Mouse (Mus musculus) kidney, postnatal 25 days (tissue): ENCODE measurements around the gene Edem1.
A peak's percentile ranks its signal among the peaks of the same experiment; 100 is the strongest.

Experiments
- DNase-seq, 2 experiments: peaks; one replicate each; pipeline ENCODE4 v3.0.0; 2021; ENCODE audit warnings: mixed read lengths in 2 of 2

Gene Edem1

GRCm38 (mm10) chr6:108828234-108828868, at the start of gene Edem1:
Gene Edem1 (plus strand): TSS chr6:108828641.
- peak; percentile 98 to 99 for DNase-seq

- no peak for DNase-seq
Measured at GRCm38 (mm10) chr6:108781865-108782264, 46.6 kb upstream of the Edem1 start.

GRCm38 (mm10) chr6:108782526-108783183, 45.8 kb upstream of the Edem1 start, which contains the start of gene Arl8b:
Gene Arl8b (plus strand): TSS chr6:108783099.
- DNase-seq = peak; percentile 97 to 98

- peak; percentile 40 to 69 for DNase-seq
Measured at GRCm38 (mm10) chr6:108783184-108783881, 45.1 kb upstream of the Edem1 start.

- no peak for DNase-seq
Measured at GRCm38 (mm10) chr6:108784056-108784455, 44.4 kb upstream of the Edem1 start.

- peak in 1 of 2 experiments; percentile 18 for DNase-seq
Measured at GRCm38 (mm10) chr6:108784796-108785195, 43.6 kb upstream of the Edem1 start.

GRCm38 (mm10) chr6:108785551-108785950, 42.9 kb upstream of the Edem1 start:
- no peak for DNase-seq

GRCm38 (mm10) chr6:108791498-108791897, 36.9 kb upstream of the Edem1 start:
- no peak for DNase-seq

- no peak for DNase-seq
Measured at GRCm38 (mm10) chr6:108795912-108796311, 32.5 kb upstream of the Edem1 start.

- DNase-seq = peak in 1 of 2 experiments; percentile 50
Measured at GRCm38 (mm10) chr6:108796706-108797105, 31.7 kb upstream of the Edem1 start.

- DNase-seq = no peak
Measured at GRCm38 (mm10) chr6:108805194-108805593, 23.2 kb upstream of the Edem1 start.

- no peak for DNase-seq
Measured at GRCm38 (mm10) chr6:108805871-108806270, 22.6 kb upstream of the Edem1 start.

- DNase-seq = no peak
Measured at GRCm38 (mm10) chr6:108807446-108807845, 21.0 kb upstream of the Edem1 start.

GRCm38 (mm10) chr6:108808786-108809185, 19.7 kb upstream of the Edem1 start:
- DNase-seq = no peak

- DNase-seq = no peak
Measured at GRCm38 (mm10) chr6:108810237-108810636, 18.2 kb upstream of the Edem1 start.

GRCm38 (mm10) chr6:108812134-108812533, 16.3 kb upstream of the Edem1 start:
- no peak for DNase-seq

GRCm38 (mm10) chr6:108817510-108817909, 10.9 kb upstream of the Edem1 start:
- DNase-seq = no peak

- no peak for DNase-seq
Measured at GRCm38 (mm10) chr6:108824816-108825545, 3.5 kb upstream of the Edem1 start.

- no peak for DNase-seq
Measured at GRCm38 (mm10) chr6:108826070-108826469, 2.4 kb upstream of the Edem1 start.

GRCm38 (mm10) chr6:108827336-108827920, 1.0 kb upstream of the Edem1 start:
- no peak for DNase-seq

GRCm38 (mm10) chr6:108828872-108829271, 431 bp downstream of the Edem1 start:
- DNase-seq = peak; percentile 24 to 54
